Mouse (Mus musculus): ENCODE measurements around the gene Wnt4. TPM values are rescaled to one million over a fixed set of nuclear protein-coding genes. Genes with fewer than 3 reads are reported as not detected.

Gene Wnt4
- polyA plus RNA-seq, 1 experiment from 2014 or later: 1.7 TPM

- H3K36me3 ChIP-seq (ENCODE audit: control insufficient read depth, insufficient read depth, low read length): no peaks in the 10 kb centered on the region
- no peak for ATAC-seq (ENCODE audit: low read depth)
Observed at GRCm38 (mm10) chr4:137253601-137254000, 23.7 kb upstream of the Wnt4 start.

DNA sequence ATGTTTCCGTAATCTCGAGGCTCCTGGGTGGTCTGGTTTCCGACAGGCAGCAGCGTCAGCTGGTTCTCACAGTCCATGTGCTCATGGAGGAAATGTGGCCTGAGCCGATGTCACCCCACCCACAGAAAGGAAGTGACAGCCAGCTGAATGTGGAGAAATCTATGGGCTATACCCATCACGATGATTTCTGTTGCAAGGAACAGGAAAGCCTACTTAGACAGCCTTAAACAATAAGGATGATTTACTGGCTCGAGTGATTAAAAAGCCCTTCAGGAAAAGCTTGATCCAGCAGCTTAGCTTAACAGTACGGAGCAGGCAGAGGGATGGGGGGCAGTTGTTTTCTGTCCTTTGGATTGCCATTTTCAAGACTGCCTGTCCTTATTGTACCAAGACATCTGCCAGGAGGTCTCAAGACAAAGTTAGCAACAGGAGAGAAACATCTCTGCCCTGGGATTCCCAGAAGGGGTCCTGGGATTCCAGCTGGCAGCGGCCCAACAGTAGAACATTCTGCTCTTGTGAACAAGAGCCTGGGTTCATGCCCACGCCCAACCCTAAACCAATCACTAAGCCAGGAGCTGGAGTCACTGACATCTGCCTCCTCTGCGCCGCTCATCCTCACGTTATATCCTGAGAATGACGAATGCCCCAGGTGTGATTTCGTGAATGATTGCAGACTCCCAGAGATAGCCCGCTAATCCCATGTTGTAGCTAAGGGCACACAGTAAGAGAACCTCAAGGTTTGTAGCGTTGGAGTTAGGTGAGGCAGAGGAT lies 22.9 kb upstream of the Wnt4 start:
- no peaks in the 10 kb centered on the region for H3K9me3 ChIP-seq (ENCODE audit: control insufficient read depth, low read length)
- H3K9ac ChIP-seq (replicated peaks; ENCODE audit: low read depth, low read length): no peak overlapping the region
- H3K4me2 ChIP-seq (ENCODE audit: low read depth, low read length): no peak overlapping the region
- no peaks in the 10 kb centered on the region for H3K36me3 ChIP-seq (ENCODE audit: control insufficient read depth, insufficient read depth, low read length)
- ATAC-seq (ENCODE audit: low read depth): no peak
- 81% methylated on average over 17 of the region's 17 CpGs for WGBS
- no peaks in the 10 kb centered on the region for H3K4me1 ChIP-seq (ENCODE audit: control insufficient read depth, insufficient read depth, low read length)
- H3K4me3 ChIP-seq (ENCODE audit: low read depth, low read length): no peak overlapping the region
- no peak overlapping the region for H3K27ac ChIP-seq (ENCODE audit: low read depth, low read length)
- H3K27me3 ChIP-seq (ENCODE audit: control insufficient read depth, insufficient read depth, low read length): no peaks in the 10 kb centered on the region

More at GRCm38 (mm10) chr4:137253601-137254000, 23.7 kb upstream of the Wnt4 start:
- Histone ChIP-seq H3K4me3 (ENCODE audit: low read depth, low read length) (no peak overlapping the region), H3K27ac (ENCODE audit: low read depth, low read length) (no peak overlapping the region), H3K4me1 (ENCODE audit: control insufficient read depth, insufficient read depth, low read length) (no peaks in the 10 kb centered on the region), H3K27me3 (ENCODE audit: control insufficient read depth, insufficient read depth, low read length) (no peaks in the 10 kb centered on the region), H3K4me2 (ENCODE audit: low read depth, low read length) (no peak overlapping the region), H3K9ac (replicated peaks; ENCODE audit: low read depth, low read length) (no peak overlapping the region), H3K9me3 (ENCODE audit: control insufficient read depth, low read length) (no peaks in the 10 kb centered on the region)
- 79% methylated on average over 11 of the region's 11 CpGs for WGBS

DNA sequence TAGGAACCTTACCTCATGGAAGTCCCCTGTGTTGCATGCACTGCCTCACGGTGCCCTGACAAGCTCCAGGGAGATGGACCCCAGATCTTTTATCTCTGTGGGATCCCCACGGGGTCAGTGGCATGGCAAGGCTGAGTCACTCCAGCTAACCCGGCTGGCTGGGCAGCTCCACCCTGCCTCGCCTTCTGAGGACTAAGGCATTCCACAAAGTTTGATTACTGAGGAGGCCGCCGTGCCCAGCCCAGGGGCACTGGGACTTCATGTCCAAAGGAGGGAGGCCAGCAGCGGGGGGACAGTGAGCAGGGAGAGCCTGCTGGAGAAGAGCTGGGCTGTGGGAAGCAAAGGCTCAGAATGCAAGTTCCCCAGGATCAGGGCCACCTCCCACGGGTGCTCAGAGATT lies 21.7 kb upstream of the Wnt4 start:
- Histone ChIP-seq H3K4me1 (ENCODE audit: control insufficient read depth, insufficient read depth, low read length) (no peaks in the 10 kb centered on the region), H3K9ac (replicated peaks; ENCODE audit: low read depth, low read length) (no peak overlapping the region), H3K27ac (ENCODE audit: low read depth, low read length) (no peak overlapping the region), H3K9me3 (ENCODE audit: control insufficient read depth, low read length) (no peaks in the 10 kb centered on the region), H3K27me3 (ENCODE audit: control insufficient read depth, insufficient read depth, low read length) (no peaks in the 10 kb centered on the region), H3K4me3 (ENCODE audit: low read depth, low read length) (no peak overlapping the region), H3K36me3 (ENCODE audit: control insufficient read depth, insufficient read depth, low read length) (no peaks in the 10 kb centered on the region), H3K4me2 (ENCODE audit: low read depth, low read length) (no peak overlapping the region)
- 74% methylated on average over 8 of the region's 8 CpGs for WGBS
- ATAC-seq (ENCODE audit: low read depth): no peak

DNA sequence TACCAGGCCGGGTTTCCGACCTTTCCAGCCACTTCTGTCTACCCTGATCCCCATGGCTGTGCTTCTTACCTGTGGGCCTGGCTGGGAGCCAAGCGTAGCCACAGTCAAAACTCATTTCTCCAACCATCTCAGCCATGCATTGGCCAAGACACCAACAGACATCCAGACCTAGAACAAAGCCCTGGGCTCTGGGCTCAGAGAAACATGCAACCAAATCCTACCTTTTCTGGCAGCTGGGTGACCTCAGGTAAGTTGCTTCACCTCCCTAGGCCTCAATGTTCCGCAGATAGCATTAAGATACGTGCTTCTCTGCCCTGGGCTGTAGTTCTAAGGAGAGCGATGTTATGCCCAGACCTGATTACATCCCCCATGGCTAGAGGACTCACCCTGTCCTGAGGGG lies 15.5 kb upstream of the Wnt4 start:
- Histone ChIP-seq H3K9me3 (ENCODE audit: control insufficient read depth, low read length) (no peaks in the 10 kb centered on the region), H3K27me3 (ENCODE audit: control insufficient read depth, insufficient read depth, low read length) (no peaks in the 10 kb centered on the region)

GRCm38 (mm10) chr4:137264066-137264465 lies 13.2 kb upstream of the Wnt4 start:
- Histone ChIP-seq H3K4me1 (ENCODE audit: control insufficient read depth, insufficient read depth, low read length) (no peaks in the 10 kb centered on the region), H3K27ac (ENCODE audit: low read depth, low read length) (no peak overlapping the region), H3K27me3 (ENCODE audit: control insufficient read depth, insufficient read depth, low read length) (no peaks in the 10 kb centered on the region), H3K9ac (replicated peaks; ENCODE audit: low read depth, low read length) (no peak overlapping the region), H3K9me3 (ENCODE audit: control insufficient read depth, low read length) (no peaks in the 10 kb centered on the region), H3K4me2 (ENCODE audit: low read depth, low read length) (no peak overlapping the region), H3K4me3 (ENCODE audit: low read depth, low read length) (no peak overlapping the region), H3K36me3 (ENCODE audit: control insufficient read depth, insufficient read depth, low read length) (no peaks in the 10 kb centered on the region)
- no peak for ATAC-seq (ENCODE audit: low read depth)
- WGBS: 88% methylated on average over 13 of the region's 13 CpGs

More for the DNA sequence above, 15.5 kb upstream of the Wnt4 start:
- H3K4me3 ChIP-seq (ENCODE audit: low read depth, low read length): no peak overlapping the region
- 93% methylated on average over 6 of the region's 6 CpGs for WGBS
- H3K36me3 ChIP-seq (ENCODE audit: control insufficient read depth, insufficient read depth, low read length): no peaks in the 10 kb centered on the region
- no peak for ATAC-seq (ENCODE audit: low read depth)
- H3K27ac ChIP-seq (ENCODE audit: low read depth, low read length): no peak overlapping the region
- H3K9ac ChIP-seq (replicated peaks; ENCODE audit: low read depth, low read length): no peak overlapping the region
- no peak overlapping the region for H3K4me2 ChIP-seq (ENCODE audit: low read depth, low read length)
- no peaks in the 10 kb centered on the region for H3K4me1 ChIP-seq (ENCODE audit: control insufficient read depth, insufficient read depth, low read length)

DNA sequence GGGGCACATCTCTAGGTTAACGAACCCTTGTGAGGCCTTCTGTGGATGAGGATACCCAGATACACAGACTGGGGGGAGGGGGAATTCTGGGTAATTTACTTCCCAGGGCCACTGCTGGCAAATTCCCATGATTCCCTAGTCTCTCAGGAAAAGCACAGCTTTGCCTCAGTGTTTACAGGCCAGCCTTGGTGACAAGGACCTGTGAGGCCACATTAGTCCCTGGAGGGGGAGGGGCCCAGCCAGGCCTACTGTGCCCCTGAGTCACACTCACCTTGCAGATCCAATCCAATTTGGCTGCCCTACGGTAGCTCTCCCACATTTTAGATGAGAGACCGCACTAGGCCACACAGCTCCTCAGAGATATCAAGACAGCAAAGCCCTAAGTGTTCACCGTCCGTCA lies 12.2 kb upstream of the Wnt4 start:
- Histone ChIP-seq H3K36me3 (ENCODE audit: control insufficient read depth, insufficient read depth, low read length) (no peaks in the 10 kb centered on the region), H3K9ac (replicated peaks; ENCODE audit: low read depth, low read length) (no peak overlapping the region), H3K4me1 (ENCODE audit: control insufficient read depth, insufficient read depth, low read length) (no peaks in the 10 kb centered on the region), H3K4me3 (ENCODE audit: low read depth, low read length) (no peak overlapping the region), H3K27me3 (ENCODE audit: control insufficient read depth, insufficient read depth, low read length) (no peaks in the 10 kb centered on the region), H3K27ac (ENCODE audit: low read depth, low read length) (no peak overlapping the region), H3K4me2 (ENCODE audit: low read depth, low read length) (no peak overlapping the region), H3K9me3 (ENCODE audit: control insufficient read depth, low read length) (no peaks in the 10 kb centered on the region)
- ATAC-seq (ENCODE audit: low read depth): no peak
- 84% methylated on average over 5 of the region's 5 CpGs for WGBS

DNA sequence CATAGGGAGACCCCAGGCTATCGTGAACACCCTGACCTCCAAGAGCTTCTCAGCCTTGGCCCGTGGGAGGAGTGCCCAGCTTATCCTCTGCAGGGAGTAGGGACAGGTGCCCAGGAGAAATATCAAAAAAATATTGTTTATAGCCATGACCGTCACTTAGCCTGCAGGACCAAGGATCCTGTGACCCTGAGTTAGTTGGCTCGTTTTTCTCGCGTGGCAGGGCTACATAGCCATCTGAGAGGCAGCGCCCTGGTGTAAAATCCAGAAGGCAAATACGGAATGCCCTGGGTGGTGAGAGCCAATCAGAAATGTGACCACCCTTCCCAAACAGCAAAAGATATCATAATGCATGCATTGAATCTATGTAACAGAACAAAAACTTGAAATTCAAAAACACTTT lies 8.7 kb upstream of the Wnt4 start:
- H3K4me2 ChIP-seq (ENCODE audit: low read depth, low read length): no peak overlapping the region
- no peak overlapping the region for H3K4me3 ChIP-seq (ENCODE audit: low read depth, low read length)
- H3K36me3 ChIP-seq (ENCODE audit: control insufficient read depth, insufficient read depth, low read length): no peaks in the 10 kb centered on the region
- no peak for ATAC-seq (ENCODE audit: low read depth)
- WGBS: 87% methylated on average over 8 of the region's 8 CpGs
- H3K9ac ChIP-seq (replicated peaks; ENCODE audit: low read depth, low read length): no peak overlapping the region
- no peaks in the 10 kb centered on the region for H3K27me3 ChIP-seq (ENCODE audit: control insufficient read depth, insufficient read depth, low read length)
- no peak overlapping the region for H3K27ac ChIP-seq (ENCODE audit: low read depth, low read length)
- no peaks in the 10 kb centered on the region for H3K9me3 ChIP-seq (ENCODE audit: control insufficient read depth, low read length)
- H3K4me1 ChIP-seq (ENCODE audit: control insufficient read depth, insufficient read depth, low read length): no peaks in the 10 kb centered on the region

GRCm38 (mm10) chr4:137271856-137272255 lies 5.4 kb upstream of the Wnt4 start:
- H3K4me3 ChIP-seq (ENCODE audit: low read depth, low read length): no peak overlapping the region
- H3K27me3 ChIP-seq (ENCODE audit: control insufficient read depth, insufficient read depth, low read length): no peaks in the 10 kb centered on the region
- H3K9ac ChIP-seq (replicated peaks; ENCODE audit: low read depth, low read length): no peak overlapping the region
- no peak overlapping the region for H3K4me2 ChIP-seq (ENCODE audit: low read depth, low read length)
- 84% methylated on average over 8 of the region's 8 CpGs for WGBS
- no peaks in the 10 kb centered on the region for H3K4me1 ChIP-seq (ENCODE audit: control insufficient read depth, insufficient read depth, low read length)
- no peaks in the 10 kb centered on the region for H3K36me3 ChIP-seq (ENCODE audit: control insufficient read depth, insufficient read depth, low read length)
- ATAC-seq (ENCODE audit: low read depth): no peak
- H3K9me3 ChIP-seq (ENCODE audit: control insufficient read depth, low read length): no peaks in the 10 kb centered on the region
- no peak overlapping the region for H3K27ac ChIP-seq (ENCODE audit: low read depth, low read length)

- 7% methylated on average over 6 of the region's 6 CpGs for WGBS
Observed at GRCm38 (mm10) chr4:137274304-137274703, 3.0 kb upstream of the Wnt4 start.

More at GRCm38 (mm10) chr4:137274304-137274703, 3.0 kb upstream of the Wnt4 start:
- no peak overlapping the region for H3K9ac ChIP-seq (replicated peaks; ENCODE audit: low read depth, low read length)
- peaks cover 8% of the 10 kb centered on the region; the same call in 1 of the 2 replicates for H3K4me1 ChIP-seq (ENCODE audit: control insufficient read depth, insufficient read depth, low read length)
- no peaks in the 10 kb centered on the region for H3K9me3 ChIP-seq (ENCODE audit: control insufficient read depth, low read length)
- no peak overlapping the region for H3K4me2 ChIP-seq (ENCODE audit: low read depth, low read length)
- H3K4me3 ChIP-seq (ENCODE audit: low read depth, low read length): no peak overlapping the region
- no peak for ATAC-seq (ENCODE audit: low read depth)
- H3K27ac ChIP-seq (ENCODE audit: low read depth, low read length): no peak overlapping the region
- H3K36me3 ChIP-seq (ENCODE audit: control insufficient read depth, insufficient read depth, low read length): no peaks in the 10 kb centered on the region
- H3K27me3 ChIP-seq (ENCODE audit: control insufficient read depth, insufficient read depth, low read length): no peaks in the 10 kb centered on the region; the same call in 1 of the 2 replicates
